Mouse (Mus musculus): ENCODE measurements around the gene Slc13a3.

The Slc13a3 gene

DNA sequence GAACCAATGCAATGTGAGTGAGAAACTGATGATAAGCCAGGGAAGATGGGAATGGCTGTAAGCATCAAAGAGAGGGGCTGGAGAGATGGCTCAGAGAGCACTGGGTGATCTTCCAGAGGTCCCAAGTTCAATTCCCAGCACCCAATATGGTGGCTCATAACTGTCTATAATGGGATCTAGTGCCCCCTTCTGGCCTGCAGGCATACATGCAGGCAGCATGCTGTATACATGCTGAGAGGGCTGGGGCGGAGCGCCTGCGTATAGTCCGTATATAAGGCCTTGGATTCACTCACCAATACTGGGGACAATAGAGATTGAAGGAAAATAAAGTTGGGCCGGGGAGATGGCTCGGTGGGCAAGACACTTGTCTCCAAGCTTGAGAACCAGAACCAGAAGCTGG is 109.7 kb downstream of the Slc13a3 start:
- no peak for DNase-seq (ENCODE audit: low spot score)

DNA sequence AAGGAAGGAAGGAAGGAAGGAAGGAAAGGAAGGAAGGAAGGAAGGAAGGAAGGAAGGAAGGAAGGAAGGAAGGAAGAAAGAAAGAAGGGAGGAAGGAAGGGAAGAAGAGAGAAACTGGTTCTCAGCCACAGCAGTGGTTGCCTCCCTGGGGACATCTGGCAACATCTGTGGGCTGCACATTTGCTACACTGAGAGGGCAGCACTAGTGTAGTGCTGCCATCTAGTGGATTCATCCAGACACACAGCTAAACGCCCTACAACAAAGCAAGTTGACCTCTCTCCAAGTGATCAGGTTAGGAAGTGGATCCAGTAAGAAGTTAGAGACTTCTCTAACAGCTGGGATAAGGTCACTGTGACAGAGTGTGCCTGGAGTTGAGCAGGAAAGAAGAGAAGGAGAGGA is 112.2 kb downstream of the Slc13a3 start:
- peak; percentile 37 for DNase-seq (ENCODE audit: low spot score)
